Mouse (Mus musculus) ZHBTc4 (cell line): ENCODE results near the gene Sgip1.

Experiments
- DNase-seq: peaks from one replicate; pipeline ENCODE4 v3.0.0-alpha.2; 2011; ENCODE audit warnings: low read depth, low spot score

The Sgip1 gene

DNA sequence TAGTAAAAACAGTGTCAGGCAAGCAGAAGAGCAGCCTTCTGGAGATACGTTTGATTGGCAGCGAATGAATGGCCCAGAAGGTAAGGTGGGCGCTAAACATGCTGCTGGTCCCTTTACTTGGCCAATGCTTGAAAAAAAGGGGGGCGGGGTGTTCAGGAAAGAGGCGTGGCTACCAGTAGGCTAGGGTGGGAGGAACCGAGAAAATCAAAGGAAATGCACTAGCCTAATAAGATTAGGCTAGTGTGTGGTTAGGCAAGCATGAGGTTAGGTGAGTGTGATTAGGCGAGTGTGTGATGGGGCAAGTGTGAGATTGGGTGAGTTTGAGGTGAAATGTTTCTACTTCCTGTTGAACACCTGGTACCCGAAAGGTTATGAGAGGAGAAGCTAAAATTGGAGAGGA is at the start of gene Sgip1:
Sgip1 (plus strand) TSS at position 11 of the 400 bp plus-strand sequence.
- no peak for DNase-seq

DNA sequence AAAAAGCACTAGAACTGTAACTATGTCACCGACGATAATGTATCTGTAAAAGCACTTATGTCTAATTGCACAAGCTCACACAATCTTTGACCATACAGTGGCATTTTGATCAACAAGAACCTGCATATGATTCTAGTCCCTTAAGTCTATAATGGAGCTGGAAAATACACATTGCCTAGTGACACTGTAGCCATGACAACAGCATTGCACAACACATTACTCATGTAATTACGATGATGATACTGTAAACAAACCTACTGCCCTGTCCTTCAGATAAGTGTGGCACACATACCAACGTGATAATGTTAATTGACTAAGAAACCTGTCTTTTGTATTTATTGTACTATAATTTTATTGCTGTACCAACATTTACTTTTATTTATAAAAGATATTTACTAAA is 49.7 kb upstream of the Sgip1 start:
- no peak for DNase-seq

DNA sequence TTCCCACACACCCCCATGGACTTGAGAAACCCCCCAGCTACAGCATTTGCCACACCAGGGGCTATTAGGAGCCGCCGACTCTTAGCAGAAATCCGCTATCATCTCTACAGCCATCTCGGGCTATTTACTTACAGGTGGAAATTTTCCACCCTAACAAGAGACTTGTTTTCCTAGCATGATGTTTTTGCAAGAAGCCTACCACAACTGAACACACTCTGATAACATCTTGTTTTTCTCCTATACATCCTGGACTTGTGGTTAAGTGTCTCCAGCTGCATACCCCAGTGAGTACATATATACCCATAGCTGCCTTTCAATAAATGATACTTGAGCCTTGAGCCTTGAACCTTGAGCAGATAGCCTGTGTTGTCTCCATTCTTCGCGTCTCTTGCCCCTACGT is 43.1 kb upstream of the Sgip1 start:
- no peak for DNase-seq

DNA sequence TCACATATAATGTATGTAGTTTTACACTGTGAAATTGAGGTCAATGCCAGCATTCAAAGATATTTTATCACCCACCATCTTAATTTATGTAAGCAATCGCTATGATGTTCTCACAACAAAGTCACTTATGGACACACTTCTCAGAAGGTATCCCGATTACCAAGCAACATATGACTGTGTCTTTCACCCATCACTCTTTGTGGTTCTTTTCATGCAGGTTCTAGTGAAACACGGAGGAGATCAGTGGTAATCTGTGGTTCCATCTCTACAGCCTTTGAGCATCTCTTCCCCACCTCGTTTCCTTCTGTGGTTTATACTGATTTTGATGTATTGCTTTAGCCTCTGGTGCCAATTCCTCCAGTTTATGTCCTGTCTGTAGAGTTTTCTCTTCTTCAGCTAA is 29.4 kb upstream of the Sgip1 start:
- DNase-seq, result no peak

DNA sequence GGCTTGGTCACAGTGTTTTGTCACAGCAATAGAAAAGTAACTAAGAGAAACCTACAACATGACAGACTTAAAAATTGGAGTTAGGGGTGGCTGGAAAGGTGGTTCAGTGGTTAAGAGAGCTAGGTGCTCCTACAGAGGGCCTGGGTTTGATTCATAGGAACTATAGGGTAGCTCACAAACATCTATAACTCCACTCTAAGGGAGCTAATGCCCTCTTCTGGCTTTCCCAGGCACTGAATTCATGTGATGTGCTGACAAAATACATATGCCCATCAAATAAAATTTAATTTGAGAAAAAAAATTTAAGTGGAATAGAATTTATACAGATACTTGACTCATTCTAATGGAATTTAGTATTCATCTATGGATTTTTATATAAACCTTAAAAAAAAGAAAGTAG is 25.6 kb upstream of the Sgip1 start:
- no peak for DNase-seq

DNA sequence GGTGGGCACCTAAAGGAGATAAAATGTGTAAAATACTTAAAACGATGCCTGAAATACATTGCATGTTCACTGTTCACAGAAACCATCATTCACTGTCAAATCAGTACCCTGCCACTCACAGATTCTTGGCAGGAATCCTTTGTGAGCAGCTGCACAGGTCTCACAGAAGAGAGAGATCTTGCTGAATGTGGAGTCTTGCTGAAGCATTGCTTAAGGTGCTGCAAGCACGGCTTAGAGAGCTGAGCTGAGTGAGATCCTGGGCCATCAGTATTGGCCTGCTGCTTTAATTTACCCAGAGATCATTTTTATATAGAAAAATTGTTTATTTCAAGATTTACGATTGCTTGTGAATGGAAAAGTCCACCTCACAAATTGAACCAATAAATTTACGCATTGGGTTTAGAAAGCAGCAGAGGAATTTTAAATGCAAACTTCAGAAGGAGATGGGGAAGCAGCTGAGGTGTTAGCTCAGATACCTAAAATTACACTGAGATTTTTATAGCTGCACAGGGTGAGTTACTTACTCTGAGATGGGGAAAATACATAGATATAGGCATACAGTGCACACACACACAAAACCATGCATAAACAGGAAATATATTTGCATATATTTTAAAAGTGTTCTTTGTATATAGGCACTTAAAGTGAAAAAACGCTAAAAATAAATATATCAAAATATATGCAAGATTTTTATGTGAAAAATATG is 23.8 kb upstream of the Sgip1 start:
- no peak for DNase-seq

DNA sequence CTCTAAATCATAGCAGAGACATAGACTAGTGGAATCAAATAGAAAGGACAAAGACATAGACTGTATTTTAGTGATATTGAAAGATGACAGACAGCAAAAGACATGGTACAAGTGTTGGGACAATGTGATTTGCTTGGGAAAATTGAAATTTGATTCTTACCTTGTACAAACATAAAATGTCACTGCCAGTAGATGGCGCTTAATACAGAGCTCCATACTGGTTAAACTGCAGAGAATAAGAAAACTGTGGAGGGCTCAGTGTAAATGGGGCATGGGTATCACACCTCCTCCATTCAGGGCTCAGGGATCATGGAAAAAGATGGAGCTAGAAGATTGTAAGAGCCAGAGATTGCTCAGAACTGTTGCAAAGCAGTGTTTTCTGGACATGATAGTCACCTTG is 21.6 kb upstream of the Sgip1 start:
- peak; percentile 13 for DNase-seq

DNA sequence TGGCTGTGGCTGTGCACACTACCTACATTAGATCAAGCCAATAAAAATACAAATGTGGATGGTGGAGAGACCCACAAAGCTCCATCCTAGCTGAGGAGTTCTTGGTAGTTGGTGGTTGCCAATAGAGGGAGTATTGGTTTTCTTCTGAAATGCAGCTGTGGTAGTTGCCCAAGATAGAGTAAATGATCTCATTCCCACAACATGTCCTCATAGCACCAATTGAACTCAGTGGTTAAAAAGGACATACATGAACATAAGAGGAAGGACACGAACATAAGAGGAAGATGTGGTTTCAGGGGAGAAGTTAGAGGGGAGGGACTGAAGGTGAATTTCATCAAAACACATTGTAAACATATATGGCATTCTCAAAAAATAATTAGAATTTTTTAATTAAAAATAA is 21.1 kb upstream of the Sgip1 start:
- DNase-seq, result no peak

DNA sequence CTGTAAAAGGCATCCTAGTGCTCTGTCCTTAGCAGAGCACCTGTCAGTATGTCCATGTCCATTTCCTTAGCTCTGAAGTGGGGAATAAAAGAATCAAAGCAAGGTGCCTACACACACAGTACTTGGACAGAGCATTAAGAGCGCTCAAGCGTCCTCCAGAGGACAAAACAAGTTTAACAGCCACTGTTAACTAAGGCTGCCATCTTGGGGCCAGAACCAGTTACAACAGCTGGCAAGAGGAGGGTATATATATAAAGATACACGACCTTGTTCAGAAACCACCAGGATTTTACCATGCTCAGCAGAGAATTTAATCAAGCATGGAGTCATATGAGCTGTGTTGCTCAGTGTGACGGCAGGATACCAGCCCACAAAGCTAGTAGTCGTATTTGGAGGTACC is 16.7 kb upstream of the Sgip1 start:
- DNase-seq, result peak; percentile 40

DNA sequence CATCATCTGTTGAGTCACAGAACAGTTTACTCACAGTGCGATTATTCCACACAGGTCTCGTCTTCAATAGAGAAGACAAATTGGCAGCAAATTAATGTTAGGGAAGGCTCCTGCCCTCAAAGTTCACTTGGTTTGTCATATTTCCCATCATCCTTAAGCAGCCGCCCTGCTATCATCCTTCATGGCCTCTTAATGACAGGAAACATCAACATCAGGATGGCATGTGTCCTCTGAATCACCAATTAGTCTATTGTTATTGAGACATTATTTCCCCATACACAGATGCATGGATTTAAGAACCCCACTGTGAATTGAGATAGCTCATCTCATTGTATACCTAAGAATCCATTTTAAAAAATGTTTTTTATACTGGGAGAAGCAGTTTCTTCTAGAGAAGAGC is 10.1 kb upstream of the Sgip1 start:
- DNase-seq, result no peak

DNA sequence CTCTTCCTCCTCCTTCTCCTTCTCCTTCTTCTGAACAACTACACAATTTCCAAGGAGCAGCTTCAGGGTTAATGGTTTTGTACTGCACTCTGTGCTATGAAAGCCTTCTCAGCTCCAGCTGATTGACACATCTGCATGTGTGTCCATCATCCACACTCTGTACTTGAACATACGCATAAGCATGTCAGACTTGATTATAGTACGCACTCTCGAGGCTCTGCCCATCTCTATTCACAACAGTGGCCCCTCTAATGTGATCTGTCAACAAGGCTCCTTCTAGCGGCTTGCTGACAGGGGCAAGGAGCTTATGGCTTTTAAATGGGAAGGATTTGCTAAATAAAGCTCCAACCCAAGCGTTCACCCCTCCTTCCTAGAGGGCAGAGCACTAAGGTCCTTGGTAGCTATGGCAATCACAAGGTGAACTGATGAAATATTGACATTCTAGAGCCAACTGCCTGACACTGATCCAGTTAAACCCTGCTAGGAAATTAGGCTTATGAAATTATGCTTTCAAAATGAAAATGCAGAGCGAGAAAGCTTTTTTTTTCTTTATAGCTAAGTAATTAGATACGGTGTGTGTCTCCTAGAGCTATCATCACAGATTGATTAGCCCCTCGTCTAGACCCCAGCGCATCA is 7.0 kb upstream of the Sgip1 start:
- no peak for DNase-seq

DNA sequence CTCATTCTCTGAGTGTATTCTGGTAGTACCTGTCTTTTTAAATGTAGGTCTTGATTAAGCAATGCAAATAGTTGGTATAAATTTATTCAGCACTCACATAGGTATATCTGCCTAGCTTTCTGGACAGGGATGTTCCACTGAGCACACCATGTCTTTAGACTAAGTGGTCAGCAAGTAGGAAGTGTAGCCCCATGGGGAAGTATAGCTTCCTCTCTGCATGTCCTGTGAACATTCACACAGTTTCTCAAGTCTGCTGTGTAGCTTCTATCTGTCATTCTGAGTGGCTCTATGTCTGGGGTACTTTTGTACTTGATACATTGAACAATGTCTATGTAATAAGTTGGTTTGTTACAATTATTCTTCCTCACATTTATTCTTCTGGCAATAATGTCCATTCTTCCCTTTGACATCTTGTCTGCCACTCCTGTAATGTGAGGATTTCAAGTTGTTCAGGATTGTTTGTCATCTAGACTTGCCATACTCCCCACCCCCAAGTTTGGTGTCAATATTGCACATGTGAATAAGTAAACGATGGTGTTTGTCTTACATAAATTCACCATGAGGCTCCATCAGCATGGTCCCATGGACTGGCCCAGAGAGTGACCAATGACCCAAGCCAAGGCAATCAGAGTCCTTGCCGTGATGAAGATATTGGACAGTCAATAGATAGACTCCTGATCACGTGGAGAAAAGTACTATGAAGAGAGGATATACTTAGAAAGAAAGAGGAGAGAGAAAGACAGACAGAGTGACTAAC is 12.4 kb downstream of the Sgip1 start:
- no peak for DNase-seq

DNA sequence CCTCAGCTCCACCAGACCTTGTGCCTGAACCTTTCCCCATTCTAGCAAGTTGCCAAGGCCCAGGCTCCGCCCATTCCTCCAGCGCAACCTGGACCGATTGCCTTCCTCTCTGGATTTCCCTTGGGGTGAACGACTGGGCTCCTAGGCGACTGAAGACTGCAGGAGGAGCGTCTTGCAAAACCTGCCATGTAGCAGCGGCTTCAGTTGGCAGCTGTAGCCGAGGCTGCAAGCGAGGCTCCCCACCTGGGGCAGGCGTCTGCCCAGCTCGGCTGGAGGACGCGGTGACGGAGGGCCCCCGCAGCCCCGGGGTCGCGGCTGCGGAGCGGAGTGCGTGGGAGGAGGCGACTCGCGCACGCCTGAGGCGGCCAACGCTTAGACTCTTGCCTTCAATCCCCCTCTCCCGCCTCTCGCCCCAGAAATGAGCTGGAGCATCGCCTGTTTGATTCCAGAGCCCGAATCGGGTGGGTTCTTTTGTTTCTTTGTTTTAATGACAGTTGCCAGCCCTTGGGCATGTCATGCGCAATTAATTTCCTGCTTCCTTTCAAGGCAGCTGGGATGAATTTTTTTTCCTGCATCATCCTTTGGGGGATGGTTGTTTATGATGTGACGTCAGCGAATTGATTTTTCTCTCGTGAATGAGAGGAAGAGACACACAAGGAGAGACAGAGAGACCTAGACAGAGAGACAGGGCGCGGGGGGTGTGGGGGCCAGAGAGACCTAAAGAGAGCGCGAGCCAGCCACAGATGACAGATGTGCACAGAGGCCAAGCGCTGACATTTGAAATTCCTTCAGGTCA is 18.2 kb downstream of the Sgip1 start:
- DNase-seq, result peak; percentile 63

DNA sequence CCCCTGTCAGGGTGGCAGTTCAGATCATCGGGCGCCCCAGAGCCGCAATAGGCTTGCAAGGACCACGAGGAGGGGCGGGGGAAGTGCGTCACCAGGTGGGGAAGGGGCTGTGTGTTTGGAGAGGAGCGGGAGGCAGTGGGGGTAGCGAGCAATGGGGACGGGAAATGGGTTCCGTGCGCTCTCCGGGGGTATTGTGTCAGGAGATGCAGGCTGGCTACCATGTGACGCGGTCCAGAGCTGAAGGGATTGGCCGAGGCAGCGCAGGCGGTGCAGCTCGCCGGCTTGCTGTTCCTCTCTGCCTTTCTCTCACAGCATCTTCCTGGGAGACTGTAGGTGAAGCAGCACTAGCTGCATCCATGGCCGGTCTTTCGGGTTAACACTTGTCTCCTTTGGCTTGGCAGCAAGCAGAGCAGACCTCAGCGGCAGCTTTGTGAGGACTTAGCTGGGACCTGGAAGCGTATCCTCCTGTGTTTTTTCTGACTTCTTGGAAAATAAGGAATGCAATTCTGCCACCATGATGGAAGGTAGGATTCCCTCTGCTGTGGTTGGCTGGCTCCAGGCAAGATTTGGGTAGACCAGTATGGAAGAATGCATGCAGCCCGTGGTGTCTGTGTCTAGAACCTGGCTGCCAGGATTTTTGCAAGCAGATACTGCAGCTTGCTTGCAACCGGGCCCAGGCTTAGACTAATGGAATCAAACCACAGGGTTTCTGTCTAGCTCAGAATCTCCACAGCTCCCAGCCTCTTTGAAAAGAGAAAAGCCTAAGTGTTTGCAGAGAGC is 19.1 kb downstream of the Sgip1 start:
- DNase-seq, result peak; percentile 62

DNA sequence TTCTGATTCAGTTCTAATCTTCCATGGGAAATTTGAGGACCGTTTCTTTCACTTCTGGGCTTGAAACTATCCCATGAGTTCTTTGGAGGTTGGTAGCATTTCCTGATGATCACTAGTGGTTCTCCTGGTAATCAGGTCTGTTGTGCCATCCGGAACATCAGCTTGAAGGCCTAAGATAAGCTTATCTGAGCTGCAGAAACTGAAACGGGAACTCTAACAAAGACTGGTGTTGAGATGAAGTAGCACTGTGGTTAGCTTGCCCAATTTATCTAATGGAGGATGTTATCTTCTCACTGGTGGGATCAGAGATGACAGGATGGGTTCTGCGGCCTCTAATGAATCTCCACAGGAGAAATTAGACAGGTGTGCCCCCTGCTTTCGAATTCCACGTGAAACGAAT is 21.0 kb downstream of the Sgip1 start:
- no peak for DNase-seq

DNA sequence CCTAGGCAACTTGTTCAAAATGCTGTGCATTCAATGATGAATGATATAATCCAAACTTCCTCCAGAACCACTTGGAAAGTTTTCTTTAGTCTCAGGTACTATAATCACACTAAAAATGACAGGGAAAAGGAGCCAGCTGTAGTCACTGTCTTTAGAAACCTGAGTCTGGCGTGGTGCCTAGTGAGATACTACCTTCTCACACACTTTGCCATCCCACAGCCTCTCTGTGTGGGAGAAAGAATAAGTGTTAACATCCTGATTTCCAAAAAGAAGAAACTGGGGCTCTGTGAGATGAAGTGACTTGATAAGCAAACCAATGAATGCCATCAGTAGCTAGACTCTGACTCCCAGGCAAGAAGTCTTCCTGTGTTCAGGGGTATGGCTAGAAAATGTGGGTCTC is 28.0 kb downstream of the Sgip1 start:
- DNase-seq, result no peak

DNA sequence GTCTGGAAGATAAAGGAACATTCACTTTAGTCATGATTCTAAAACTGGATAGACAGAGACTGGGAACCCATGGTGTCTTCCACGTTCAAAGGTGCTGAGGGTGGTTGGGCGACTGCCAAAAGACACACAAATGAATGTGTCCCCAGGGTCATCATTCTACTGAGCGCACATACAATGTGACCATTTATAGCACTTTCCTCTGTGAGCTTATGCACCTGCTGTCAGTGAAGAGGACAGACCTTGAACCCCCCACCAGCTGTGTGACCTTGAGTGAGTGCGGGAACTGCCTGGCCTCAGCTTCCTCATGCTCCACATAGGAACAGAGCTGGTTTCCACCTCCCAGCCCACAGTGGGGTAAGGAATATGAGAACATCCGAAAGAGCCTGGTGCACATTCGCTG is 28.8 kb downstream of the Sgip1 start:
- DNase-seq, result no peak

DNA sequence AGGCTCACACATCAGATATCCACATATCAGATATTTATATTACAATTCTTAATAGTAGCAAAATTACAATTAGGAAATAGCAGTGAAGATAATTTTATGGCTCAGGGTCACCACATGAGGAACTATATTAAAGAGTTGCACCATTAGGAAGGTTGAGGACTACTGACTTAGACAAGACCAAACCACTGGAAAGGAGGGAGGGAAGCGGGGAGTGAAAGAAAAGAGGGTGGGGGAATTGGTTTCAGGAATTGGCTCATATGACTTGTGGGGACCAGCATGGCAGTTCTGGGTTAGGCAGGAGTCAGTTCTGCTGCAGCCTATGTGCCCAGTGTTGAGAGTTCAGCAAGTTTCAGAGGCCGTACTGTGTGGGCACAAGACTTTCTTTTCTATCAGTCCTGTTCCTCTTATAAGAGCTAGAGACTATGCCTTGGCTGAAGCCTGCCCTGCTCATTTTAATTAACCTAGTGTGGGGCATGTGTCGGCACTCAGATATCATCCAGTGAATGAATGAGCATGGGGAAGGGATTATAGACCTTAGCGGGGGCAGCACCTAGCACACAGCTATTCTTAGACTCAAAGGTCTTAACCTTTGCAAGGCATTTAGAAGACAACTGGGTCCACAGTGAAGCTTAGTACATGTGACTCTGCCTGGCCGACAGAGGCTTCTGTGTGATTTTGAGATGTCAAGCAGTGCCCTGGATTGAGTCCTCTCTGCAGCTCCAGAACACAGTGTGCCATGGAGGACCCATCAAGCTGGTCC is 30.7 kb downstream of the Sgip1 start:
- no peak for DNase-seq

DNA sequence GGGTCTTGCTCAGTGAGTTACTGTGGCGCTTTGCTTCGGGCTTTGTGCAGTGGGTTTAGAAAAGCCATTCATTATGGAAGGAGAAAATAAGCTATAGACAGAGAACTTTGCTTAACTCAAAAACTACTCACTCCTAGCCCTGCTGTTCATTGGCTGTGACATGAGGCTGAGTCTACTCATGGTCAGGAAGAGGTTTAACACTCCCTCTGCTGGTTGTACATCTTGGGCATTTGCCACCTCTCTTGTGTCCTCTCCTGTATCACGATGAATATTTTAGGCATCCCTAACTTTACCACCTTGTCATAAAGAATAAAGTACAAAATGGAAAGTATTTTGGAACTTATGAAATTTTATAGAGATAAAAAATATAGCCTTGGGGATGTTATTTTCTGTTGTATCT is 32.1 kb downstream of the Sgip1 start:
- no peak for DNase-seq

DNA sequence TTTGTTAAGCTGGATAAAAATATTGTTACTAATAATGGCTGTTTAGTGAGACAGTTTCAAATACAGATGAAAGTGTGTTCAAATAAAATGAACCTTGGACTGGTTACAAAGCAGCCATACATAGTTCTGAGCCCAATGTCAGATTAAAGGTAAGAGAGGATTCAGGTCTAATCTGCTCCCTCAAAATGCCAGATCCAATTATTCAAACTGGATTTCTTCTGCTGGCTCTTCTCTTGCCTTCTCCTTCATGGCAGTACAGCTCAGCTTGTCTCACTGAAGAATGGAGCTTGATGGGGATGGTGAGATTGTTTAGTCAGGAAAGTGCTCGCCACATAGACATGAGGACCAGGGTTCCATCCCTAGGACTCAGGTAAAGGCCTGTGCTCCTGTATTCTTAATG is 32.7 kb downstream of the Sgip1 start:
- no peak for DNase-seq

DNA sequence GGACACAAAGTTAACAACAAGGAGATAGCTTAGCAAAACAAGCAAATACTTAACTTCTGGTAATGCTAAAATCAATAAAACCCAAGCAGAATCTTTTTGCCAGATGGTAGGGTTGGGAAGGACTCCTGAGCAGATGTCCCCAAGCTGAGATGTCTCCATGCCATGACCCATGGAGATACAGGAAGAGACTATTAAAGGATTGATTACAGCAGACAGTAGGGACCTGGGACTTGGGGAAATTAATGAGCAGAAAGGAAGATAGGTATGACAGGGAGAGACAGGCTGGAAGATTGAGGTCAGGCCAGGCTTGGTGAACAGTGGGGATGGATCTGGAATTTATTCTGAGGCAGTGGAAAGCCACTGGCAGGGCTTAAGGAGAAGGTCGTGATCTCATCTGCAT is 33.5 kb downstream of the Sgip1 start:
- no peak for DNase-seq
